Mouse (Mus musculus): ENCODE measurements at regions not wholly inside any gene's neighbourhood (a gene's known extent, or its start where the extent isn't known, plus 50 kb on each side); places are given as distances from the start of the nearest gene placed in this dataset.

- H3K4me1 ChIP-seq (ENCODE audit: control insufficient read depth in 1 of 2, insufficient read depth in 2 of 2): no peaks in the 10 kb centered on the region
- no peak overlapping the region for H3K9ac ChIP-seq (ENCODE audit: insufficient read depth, low read depth)
- DNase-seq (ENCODE audit: extremely low read depth): no peak
- no peak for TF ChIP-seq MAX (IDR thresholded peaks at IDR 0.05; ENCODE audit: low read length)
- no peak for TF ChIP-seq USF1 (IDR thresholded peaks at IDR 0.05; ENCODE audit: low read depth, low read length)
- no peak for TF ChIP-seq E2F4 (IDR thresholded peaks at IDR 0.05; ENCODE audit: insufficient replicate concordance, low read depth, low read length)
- no peak for TF ChIP-seq CHD1 (IDR thresholded peaks at IDR 0.05; ENCODE audit: low read depth, low read length)
- no peak for TF ChIP-seq NRF1 (IDR thresholded peaks at IDR 0.05; ENCODE audit: low read depth, low read length)
- TF ChIP-seq MAZ (IDR thresholded peaks at IDR 0.05; ENCODE audit: low read depth, low read length): no peak
- no peak for TF ChIP-seq RCOR1 (conservative IDR thresholded peaks at IDR 0.05; ENCODE audit: low read depth, low read length)
- no peak for TF ChIP-seq GABPA (IDR thresholded peaks at IDR 0.05; ENCODE audit: insufficient replicate concordance, low read depth, low read length)
- no peak for TF ChIP-seq MYC (IDR thresholded peaks at IDR 0.05; ENCODE audit: low read depth, low read length)
- TF ChIP-seq ZC3H11A (IDR thresholded peaks at IDR 0.05; ENCODE audit: low read depth, low read length): no peak
- no peak for TF ChIP-seq HCFC1 (IDR thresholded peaks at IDR 0.05; ENCODE audit: low read depth, low read length)
- TF ChIP-seq ZNF384 (IDR thresholded peaks at IDR 0.05; ENCODE audit: low read depth, low read length): no peak
- TF ChIP-seq SIN3A (IDR thresholded peaks at IDR 0.05; ENCODE audit: low read length): no peak
- TF ChIP-seq RAD21 (IDR thresholded peaks at IDR 0.05; ENCODE audit: low read depth, low read length): no peak
- in situ Hi-C loops (cut with MboI; ENCODE audit: low pct_ligation_motif_present, low pct_unique_long_range_greater_than_20kb, low sequenced_read_pairs): no loop called here
- H3K9me3 ChIP-seq (replicated peaks; ENCODE audit: low read length): no peaks in the 10 kb centered on the region
- H3K79me2 ChIP-seq (replicated peaks; ENCODE audit: control insufficient read depth, extremely low read depth, insufficient read depth, poor library complexity, severe bottlenecking): no peaks in the 10 kb centered on the region
- H3K27ac ChIP-seq (ENCODE audit: insufficient read depth, low read depth): no peak overlapping the region
- no peaks in the 10 kb centered on the region for H3K36me3 ChIP-seq (replicated peaks in 1 of 2; ENCODE audit: control insufficient read depth in 1 of 2, insufficient read depth in 1 of 2, low read length in 1 of 2)
- dilution Hi-C loops (cut with MboI; ENCODE audit: extremely low pct_ligation_motif_present, extremely low pct_unique_long_range_greater_than_20kb, low sequenced_read_pairs): no loop called here
- H3K4me3 ChIP-seq (replicated peaks in 1 of 3; ENCODE audit: low read depth in 2 of 3, low read length in 2 of 3, poor library complexity in 1 of 3): no peak overlapping the region
- H3K27me3 ChIP-seq (replicated peaks): no peaks in the 10 kb centered on the region
- no peak overlapping the region for H3K4me2 ChIP-seq (ENCODE audit: insufficient read depth, low read depth, poor library complexity, severe bottlenecking)
Observed at GRCm38 (mm10) chr1:77568081-77568480, 53.2 kb upstream of the Epha4 start.

GRCm38 (mm10) chr1:77567657-77568056 is 52.8 kb upstream of the Epha4 start:
- Histone ChIP-seq H3K27me3 (replicated peaks) (no peaks in the 10 kb centered on the region), H3K4me3 (replicated peaks in 1 of 3; ENCODE audit: low read depth in 2 of 3, low read length in 2 of 3, poor library complexity in 1 of 3) (no peak overlapping the region), H3K36me3 (replicated peaks in 1 of 2; ENCODE audit: control insufficient read depth in 1 of 2, insufficient read depth in 1 of 2, low read length in 1 of 2) (no peaks in the 10 kb centered on the region), H3K79me2 (replicated peaks; ENCODE audit: control insufficient read depth, extremely low read depth, insufficient read depth, poor library complexity, severe bottlenecking) (no peaks in the 10 kb centered on the region), H3K4me2 (ENCODE audit: insufficient read depth, low read depth, poor library complexity, severe bottlenecking) (no peak overlapping the region), H3K4me1 (ENCODE audit: control insufficient read depth in 1 of 2, insufficient read depth in 2 of 2) (no peaks in the 10 kb centered on the region), H3K9ac (ENCODE audit: insufficient read depth, low read depth) (no peak overlapping the region), H3K27ac (ENCODE audit: insufficient read depth, low read depth) (no peak overlapping the region), H3K9me3 (replicated peaks; ENCODE audit: low read length) (no peaks in the 10 kb centered on the region)
- dilution Hi-C loops (cut with MboI; ENCODE audit: extremely low pct_ligation_motif_present, extremely low pct_unique_long_range_greater_than_20kb, low sequenced_read_pairs): no loop called here
- no peak for DNase-seq (ENCODE audit: extremely low read depth)
- in situ Hi-C loops (cut with MboI; ENCODE audit: low pct_ligation_motif_present, low pct_unique_long_range_greater_than_20kb, low sequenced_read_pairs): no loop called here
- TF ChIP-seq RAD21 (IDR thresholded peaks at IDR 0.05; ENCODE audit: low read depth, low read length) (no peak), USF1 (IDR thresholded peaks at IDR 0.05; ENCODE audit: low read depth, low read length) (no peak), ZKSCAN1 (IDR thresholded peaks at IDR 0.05; ENCODE audit: borderline replicate concordance, low read depth, low read length) (no peak), CHD2 (IDR thresholded peaks at IDR 0.05; ENCODE audit: low read length) (no peak), CHD1 (IDR thresholded peaks at IDR 0.05; ENCODE audit: low read depth, low read length) (no peak), ETS1 (conservative IDR thresholded peaks at IDR 0.05; ENCODE audit: low read depth, low read length) (no peak), RCOR1 (conservative IDR thresholded peaks at IDR 0.05; ENCODE audit: low read depth, low read length) (no peak), ZC3H11A (IDR thresholded peaks at IDR 0.05; ENCODE audit: low read depth, low read length) (no peak), PAX5 (IDR thresholded peaks at IDR 0.05; ENCODE audit: low read length) (no peak)
